8 mouse cellular contexts compared by ENCODE assay signal in the genomic region with DNA sequence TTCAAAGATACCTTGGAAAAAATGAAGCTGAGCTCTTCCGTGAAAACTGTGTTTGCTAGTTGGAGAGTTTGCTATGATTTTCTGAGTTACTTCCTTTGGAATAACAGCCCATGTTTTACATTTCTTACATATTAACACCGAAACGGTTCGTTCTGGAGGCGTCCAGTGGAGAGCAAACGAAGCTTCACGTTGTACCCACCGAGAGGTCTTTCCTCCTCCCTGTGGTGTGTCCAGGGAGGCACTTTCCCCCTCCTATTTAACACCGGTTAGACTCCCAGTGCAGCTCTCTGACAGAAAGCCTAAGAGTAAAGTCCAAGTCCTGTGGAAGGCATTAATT. TPM values are rescaled to one million over a fixed set of nuclear protein-coding genes. Genes with fewer than 3 reads are reported as not detected.
DNase-seq lines count a peak whose midpoint lies in the region; ATAC-seq and TF ChIP-seq lines count a peak whose summit lies in the region.

No protein-coding gene starts in this region.

- DNase-seq in heart, postnatal 36 days, result no peak
- no peak for DNase-seq in forebrain, embryonic 14.5 days (ENCODE audit: low spot score)
- DNase-seq in left cerebral cortex, postnatal 25 days (ENCODE audit: low spot score in 2 of 2), result no peak
- no peak for DNase-seq in embryo, embryonic 10 days (ENCODE audit: low spot score)
- no peak for DNase-seq in B cell, adult 2 months

- WGBS in heart, embryonic 11.5 days (ENCODE audit: insufficient replicate concordance), result 31% methylated on average over 9 of the region's 9 CpGs
- 38% methylated on average over 9 of the region's 9 CpGs for WGBS in forebrain, embryonic 14.5 days
- WGBS in liver, embryonic 12.5 days (ENCODE audit: insufficient replicate concordance), result 29% methylated on average over 9 of the region's 9 CpGs

- peaks cover 5% of the 10 kb centered on the region; the same call in 1 of the 2 replicates for H3K27me3 ChIP-seq in heart, embryonic 11.5 days (ENCODE audit: control insufficient read depth, insufficient read depth, low read length)
- H3K27me3 ChIP-seq in E14TG2a.4 (ENCODE audit: insufficient read depth, low read length), result peaks cover 31% of the 10 kb centered on the region
- H3K27me3 ChIP-seq in forebrain, embryonic 14.5 days (replicated peaks; ENCODE audit: control insufficient read depth, insufficient read depth, low read length), result peaks cover 10% of the 10 kb centered on the region
- H3K27me3 ChIP-seq in liver, embryonic 12.5 days (replicated peaks), result peaks cover 50% of the 10 kb centered on the region

- peak overlapping the region; percentile 88 for H3K4me2 ChIP-seq in heart, embryonic 11.5 days
- H3K4me2 ChIP-seq in forebrain, embryonic 14.5 days (ENCODE audit: low read length), result peak overlapping the region; percentile 96
- peak overlapping the region; percentile 68 for H3K4me2 ChIP-seq in liver, embryonic 12.5 days

- H3K9me3 ChIP-seq in heart, embryonic 11.5 days (replicated peaks; ENCODE audit: control insufficient read depth, low read length), result no peaks in the 10 kb centered on the region
- peaks cover 40% of the 10 kb centered on the region for H3K9me3 ChIP-seq in E14TG2a.4 (ENCODE audit: low read length)
- H3K9me3 ChIP-seq in forebrain, embryonic 14.5 days (replicated peaks; ENCODE audit: control insufficient read depth, low read length), result no peaks in the 10 kb centered on the region
- H3K9me3 ChIP-seq in liver, embryonic 12.5 days (replicated peaks), result no peaks in the 10 kb centered on the region

- no peaks in the 10 kb centered on the region for H3K36me3 ChIP-seq in heart, embryonic 11.5 days (ENCODE audit: control insufficient read depth, insufficient read depth, low read length)
- H3K36me3 ChIP-seq in E14TG2a.4 (ENCODE audit: insufficient read depth, low read length), result no peaks in the 10 kb centered on the region
- no peaks in the 10 kb centered on the region for H3K36me3 ChIP-seq in forebrain, embryonic 14.5 days (ENCODE audit: control insufficient read depth, insufficient read depth, low read length)
- H3K36me3 ChIP-seq in liver, embryonic 12.5 days, result no peaks in the 10 kb centered on the region

- H3K9ac ChIP-seq in heart, embryonic 11.5 days (ENCODE audit: low read depth, low read length), result peak overlapping the region; percentile 73
- no peak overlapping the region; the same call in 1 of the 2 replicates for H3K9ac ChIP-seq in forebrain, embryonic 14.5 days (ENCODE audit: low read length)
- no peak overlapping the region for H3K9ac ChIP-seq in liver, embryonic 12.5 days

- peaks cover 13% of the 10 kb centered on the region; the same call in 1 of the 2 replicates for H3K4me1 ChIP-seq in heart, embryonic 11.5 days (ENCODE audit: control insufficient read depth, insufficient read depth, low read length)
- peaks cover 28% of the 10 kb centered on the region for H3K4me1 ChIP-seq in E14TG2a.4 (replicated peaks; ENCODE audit: low read depth, low read length)
- peaks cover 8% of the 10 kb centered on the region; the same call in 1 of the 2 replicates for H3K4me1 ChIP-seq in forebrain, embryonic 14.5 days (ENCODE audit: control insufficient read depth, insufficient read depth, low read length)
- peaks cover 45% of the 10 kb centered on the region for H3K4me1 ChIP-seq in liver, embryonic 12.5 days

- intact Hi-C loops in heart, postnatal 36 days (cut with DNase I), result no loop called here
- intact Hi-C loops in left cerebral cortex, postnatal 25 days (cut with DNase I), result no loop called here

- TF ChIP-seq CTCF in E14TG2a.4 (conservative IDR thresholded peaks at IDR 0.05; ENCODE audit: low read length), result no peak

- ATAC-seq in heart, embryonic 11.5 days (replicated peaks; ENCODE audit: insufficient number of reproducible peaks, low FRiP score, low TSS enrichment), result no peak
- no peak for ATAC-seq in forebrain, embryonic 14.5 days
- peak; percentile 16; the same call in 1 of the 2 replicates for ATAC-seq in liver, embryonic 12.5 days

- H3K4me3 ChIP-seq in heart, embryonic 11.5 days (ENCODE audit: low read depth, low read length), result peak overlapping the region; percentile 55
- peak overlapping the region; percentile 83 for H3K4me3 ChIP-seq in E14TG2a.4 (replicated peaks; ENCODE audit: low read length)
- H3K4me3 ChIP-seq in forebrain, embryonic 14.5 days (ENCODE audit: low read depth, low read length), result peak overlapping the region; percentile 47
- peak overlapping the region; percentile 55 for H3K4me3 ChIP-seq in liver, embryonic 12.5 days

- H3K27ac ChIP-seq in heart, embryonic 11.5 days (ENCODE audit: low read depth, low read length), result no peak overlapping the region; the same call in 1 of the 2 replicates
- no peak overlapping the region for H3K27ac ChIP-seq in forebrain, embryonic 14.5 days (ENCODE audit: low read depth, low read length)
- 0 out of 2 replicates have a peak overlapping the region, but pooled peaks have one; percentile 3 for H3K27ac ChIP-seq in liver, embryonic 12.5 days

RNA-seq across cellular contexts. Expression of gene Gipc2, which starts 1.0 kb away (rescaled TPM):
- polyA plus RNA-seq in heart, embryonic 11.5 days (2014; fragmentation: Nextera tagmentation; extraction: Ambion mirVana), result 3.8 and 4.4 TPM in 2 replicates
- total RNA-seq in heart, postnatal 36 days (2021), result 1 to 10 TPM; 3.5 to 3.6 TPM
- polyA plus RNA-seq in forebrain, embryonic 14.5 days (2014; fragmentation: Nextera tagmentation; extraction: Ambion mirVana), result 3.1 and 4.7 TPM in 2 replicates
- 11.3 and 12.3 TPM in 2 replicates for polyA plus RNA-seq in liver, embryonic 12.5 days (2016; fragmentation: Nextera tagmentation; extraction: Ambion mirVana)
- 1 to 10 TPM; 1.8 to 5.8 TPM for total RNA-seq in left cerebral cortex, postnatal 25 days (2021)

RNA-seq across cellular contexts. Expression of gene Dnajb4, which starts 45.1 kb away (rescaled TPM):
- 46.2 and 49.0 TPM in 2 replicates for polyA plus RNA-seq in heart, embryonic 11.5 days (2014; fragmentation: Nextera tagmentation; extraction: Ambion mirVana)
- 100 to 1,000 TPM in 1 of 2 experiments, 10 to 100 TPM in 1; 98.1 to 111 TPM for total RNA-seq in heart, postnatal 36 days (2021)
- polyA plus RNA-seq in forebrain, embryonic 14.5 days (2014; fragmentation: Nextera tagmentation; extraction: Ambion mirVana), result 21.6 and 28.2 TPM in 2 replicates
- polyA plus RNA-seq in liver, embryonic 12.5 days (2016; fragmentation: Nextera tagmentation; extraction: Ambion mirVana), result 35.7 and 36.3 TPM in 2 replicates
- total RNA-seq in left cerebral cortex, postnatal 25 days (2021), result 10 to 100 TPM; 71.5 to 72.5 TPM

RNA-seq across cellular contexts. Expression of gene Fubp1, which starts 45.2 kb away (rescaled TPM):
- polyA plus RNA-seq in heart, embryonic 11.5 days (2014; fragmentation: Nextera tagmentation; extraction: Ambion mirVana), result 158 TPM in 2 replicates
- 10 to 100 TPM; 50.8 to 56.1 TPM for total RNA-seq in heart, postnatal 36 days (2021)
- polyA plus RNA-seq in forebrain, embryonic 14.5 days (2014; fragmentation: Nextera tagmentation; extraction: Ambion mirVana), result 292 and 293 TPM in 2 replicates
- polyA plus RNA-seq in liver, embryonic 12.5 days (2016; fragmentation: Nextera tagmentation; extraction: Ambion mirVana), result 143 and 144 TPM in 2 replicates
- total RNA-seq in left cerebral cortex, postnatal 25 days (2021), result 100 to 1,000 TPM; 115 to 128 TPM
